16 mouse cellular contexts compared by ENCODE assay signal in the genomic region with DNA sequence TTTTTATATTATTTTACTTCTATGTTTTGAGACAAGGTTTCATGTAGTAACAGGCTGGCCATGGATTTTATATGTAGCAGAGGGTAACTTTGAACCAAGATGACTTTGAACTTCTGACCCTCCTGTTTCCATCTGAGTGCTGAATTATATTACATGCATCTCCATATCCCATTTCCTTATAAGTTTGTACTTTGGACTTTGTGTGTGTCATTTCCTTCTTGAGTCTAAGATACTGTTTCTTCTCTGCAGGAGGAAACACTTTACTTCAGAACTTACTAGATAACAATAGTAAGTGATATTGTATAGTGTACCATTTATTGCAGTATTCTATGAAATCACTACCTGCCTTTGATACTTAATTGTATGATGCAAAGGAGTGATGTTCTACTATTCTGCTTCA.
"Had no signal": no experiment of that assay in that cellular context is flagged by ENCODE, and none has a peak within 500 bp of the region (broad histone marks: within the 10 kb centered on the region; RNA-seq: fewer than 3 reads in every experiment).

No protein-coding gene starts in this region.

- DNase-seq: retina, postnatal 1 day; right cerebral cortex, adult 18-20 months; right cerebral cortex, postnatal 14 days; right cerebral cortex, postnatal 25 days; right cerebral cortex, postnatal 4 days; spleen, adult 18-20 months; thymus, adult 18-20 months; thymus, adult 2 months; thymus, postnatal 14 days; thymus, postnatal 25 days; thymus, postnatal 36 days; thymus, postnatal 4 days had no signal

- H3K4me1 ChIP-seq: neural tube, embryonic 13.5 days; neural tube, embryonic 15.5 days; stomach, embryonic 15.5 days had no signal

- H3K9ac ChIP-seq: neural tube, embryonic 13.5 days; neural tube, embryonic 15.5 days; stomach, embryonic 15.5 days had no signal

- H3K36me3 ChIP-seq: neural tube, embryonic 13.5 days; neural tube, embryonic 15.5 days; stomach, embryonic 15.5 days had no signal

- H3K4me3 ChIP-seq: neural tube, embryonic 13.5 days; neural tube, embryonic 15.5 days; stomach, embryonic 15.5 days had no signal

- H3K27ac ChIP-seq: neural tube, embryonic 13.5 days; neural tube, embryonic 15.5 days; stomach, embryonic 15.5 days; stomach, postnatal 0 days had no signal

- H3K9me3 ChIP-seq: neural tube, embryonic 13.5 days; neural tube, embryonic 15.5 days; stomach, embryonic 15.5 days had no signal

- H3K27me3 ChIP-seq: neural tube, embryonic 13.5 days; neural tube, embryonic 15.5 days; stomach, embryonic 15.5 days had no signal

- H3K4me2 ChIP-seq: neural tube, embryonic 13.5 days; neural tube, embryonic 15.5 days; stomach, embryonic 15.5 days had no signal
